Mouse (Mus musculus): ENCODE measurements around the gene Zbtb7b. TPM values are rescaled to one million over a fixed set of nuclear protein-coding genes. Genes with fewer than 3 reads are reported as not detected.
A peak's percentile ranks its signal among the peaks of the same experiment; 100 is the strongest.

The Zbtb7b gene
- polyA plus RNA-seq, 1 experiment from 2014 or later: 1.6 TPM

DNA sequence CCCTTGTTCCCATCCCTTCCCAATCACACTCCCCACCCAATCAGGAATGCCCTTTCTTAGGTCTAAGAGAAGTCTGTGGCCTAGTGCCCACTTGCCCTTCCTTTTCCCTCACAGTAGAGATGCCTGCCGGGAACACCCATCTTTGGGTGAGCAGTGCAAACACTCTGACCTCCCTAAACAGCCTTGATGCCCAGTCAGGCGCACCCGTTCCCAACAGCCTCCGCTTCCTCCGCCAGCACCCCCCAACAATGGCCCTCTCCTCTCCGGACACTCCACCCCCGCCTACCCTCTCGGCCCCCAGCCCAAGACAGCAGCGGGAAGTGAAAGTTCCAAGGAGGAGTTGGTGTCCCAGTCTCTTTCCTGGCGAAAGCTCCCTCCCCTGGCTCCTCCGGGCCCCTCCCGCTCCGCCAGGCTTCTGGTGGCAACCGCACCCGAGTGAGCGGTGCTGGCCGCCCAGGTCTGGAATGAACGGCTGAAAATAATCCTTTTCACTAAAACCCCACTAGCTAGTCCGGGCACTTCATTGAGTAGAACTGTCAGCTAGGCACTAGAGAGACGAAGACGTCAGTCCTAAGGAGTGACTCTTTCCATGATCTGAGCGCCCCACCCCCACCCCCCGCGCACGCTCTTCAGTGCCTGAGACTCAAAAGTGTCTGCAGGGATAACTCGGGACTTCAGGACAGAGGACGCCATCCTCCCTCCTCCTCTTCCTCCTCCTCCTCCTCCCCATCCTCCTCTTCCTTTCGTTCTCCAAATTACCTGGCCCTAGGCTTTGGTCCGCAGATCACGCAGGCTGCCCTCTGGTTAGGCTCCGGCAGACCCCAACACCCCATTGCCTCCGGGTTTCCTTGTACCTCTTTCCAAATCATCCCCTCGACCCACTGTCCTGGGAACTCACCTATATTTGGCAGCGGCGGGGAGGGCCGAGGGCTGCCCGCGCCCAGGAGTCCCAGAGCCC lies 45.4 kb downstream of the Zbtb7b start:
- H3K27ac ChIP-seq (ENCODE audit: low read depth): peak overlapping the region; percentile 60
- H3K9ac ChIP-seq: peak overlapping the region; percentile 54
- no peaks in the 10 kb centered on the region; the same call in 1 of the 2 replicates for H3K27me3 ChIP-seq (ENCODE audit: insufficient read depth, low read length)
- peak overlapping the region; percentile 99 for H3K4me2 ChIP-seq
- peak; percentile 57 for ATAC-seq (ENCODE audit: insufficient read depth)
- H3K4me3 ChIP-seq (ENCODE audit: low read depth, low read length): peak overlapping the region; percentile 65
- no peaks in the 10 kb centered on the region for H3K4me1 ChIP-seq (ENCODE audit: insufficient read depth)
- WGBS: 1% methylated on average over 38 of the region's 38 CpGs
- no peak for TF ChIP-seq CTCF (IDR thresholded peaks at IDR 0.05; ENCODE audit: low read depth)
- H3K9me3 ChIP-seq (ENCODE audit: low read depth, low read length): no peaks in the 10 kb centered on the region
- DNase-seq: peak; percentile 51
- H3K36me3 ChIP-seq (ENCODE audit: insufficient read depth): peaks cover 20% of the 10 kb centered on the region; the same call in 1 of the 2 replicates

- H3K36me3 ChIP-seq (ENCODE audit: insufficient read depth): peaks cover 28% of the 10 kb centered on the region; the same call in 1 of the 2 replicates
- H3K4me2 ChIP-seq: peak overlapping the region; percentile 99
- H3K4me3 ChIP-seq (ENCODE audit: low read depth, low read length): no peak overlapping the region
- no peak overlapping the region for H3K9ac ChIP-seq
- ATAC-seq (ENCODE audit: insufficient read depth) (no peak), DNase-seq (peak; percentile 14)
- no peaks in the 10 kb centered on the region for H3K27me3 ChIP-seq (ENCODE audit: insufficient read depth, low read length)
- H3K27ac ChIP-seq (ENCODE audit: low read depth): no peak overlapping the region
- no peaks in the 10 kb centered on the region for H3K9me3 ChIP-seq (ENCODE audit: low read depth, low read length)
- TF ChIP-seq CTCF (IDR thresholded peaks at IDR 0.05; ENCODE audit: low read depth): no peak
- 48% methylated on average over 1 of the region's 1 CpGs for WGBS
- no peaks in the 10 kb centered on the region for H3K4me1 ChIP-seq (ENCODE audit: insufficient read depth)
Measured at GRCm38 (mm10) chr3:89347916-89348315, 46.7 kb downstream of the Zbtb7b start.

- H3K27ac ChIP-seq (ENCODE audit: low read depth): no peak overlapping the region
- no peaks in the 10 kb centered on the region for H3K4me1 ChIP-seq (ENCODE audit: insufficient read depth)
- H3K9ac ChIP-seq: no peak overlapping the region
- H3K4me2 ChIP-seq: no peak overlapping the region
- no peaks in the 10 kb centered on the region for H3K9me3 ChIP-seq (ENCODE audit: low read depth, low read length)
- H3K36me3 ChIP-seq (ENCODE audit: insufficient read depth): peaks cover 32% of the 10 kb centered on the region; the same call in 1 of the 2 replicates
- DNase-seq: no peak
- no peak overlapping the region for H3K4me3 ChIP-seq (ENCODE audit: low read depth, low read length)
- ATAC-seq (ENCODE audit: insufficient read depth): no peak
- no peaks in the 10 kb centered on the region for H3K27me3 ChIP-seq (ENCODE audit: insufficient read depth, low read length)
- no peak for TF ChIP-seq CTCF (IDR thresholded peaks at IDR 0.05; ENCODE audit: low read depth)
- 77% methylated on average over 10 of the region's 10 CpGs for WGBS
Measured at GRCm38 (mm10) chr3:89346815-89347540, 47.6 kb downstream of the Zbtb7b start.

- Histone ChIP-seq H3K9ac (no peak overlapping the region), H3K4me2 (no peak overlapping the region), H3K4me3 (ENCODE audit: low read depth, low read length) (no peak overlapping the region), H3K27ac (ENCODE audit: low read depth) (no peak overlapping the region), H3K4me1 (ENCODE audit: insufficient read depth) (no peaks in the 10 kb centered on the region), H3K27me3 (ENCODE audit: insufficient read depth, low read length) (no peaks in the 10 kb centered on the region), H3K36me3 (ENCODE audit: insufficient read depth) (peaks cover 39% of the 10 kb centered on the region), H3K9me3 (ENCODE audit: low read depth, low read length) (no peaks in the 10 kb centered on the region)
- DNase-seq (no peak), ATAC-seq (ENCODE audit: insufficient read depth) (no peak)
- no peak for TF ChIP-seq CTCF (IDR thresholded peaks at IDR 0.05; ENCODE audit: low read depth)
- WGBS: 79% methylated on average over 7 of the region's 7 CpGs
Measured at GRCm38 (mm10) chr3:89343279-89343678, 51.3 kb downstream of the Zbtb7b start.

- Histone ChIP-seq H3K9me3 (ENCODE audit: low read depth, low read length) (no peaks in the 10 kb centered on the region), H3K36me3 (ENCODE audit: insufficient read depth) (peaks cover 39% of the 10 kb centered on the region), H3K27ac (ENCODE audit: low read depth) (no peak overlapping the region), H3K4me2 (no peak overlapping the region), H3K27me3 (ENCODE audit: insufficient read depth, low read length) (no peaks in the 10 kb centered on the region), H3K4me3 (ENCODE audit: low read depth, low read length) (no peak overlapping the region), H3K9ac (no peak overlapping the region), H3K4me1 (ENCODE audit: insufficient read depth) (no peaks in the 10 kb centered on the region)
- ATAC-seq (ENCODE audit: insufficient read depth) (no peak), DNase-seq (no peak)
- no peak for TF ChIP-seq CTCF (IDR thresholded peaks at IDR 0.05; ENCODE audit: low read depth)
- WGBS: 74% methylated on average over 4 of the region's 4 CpGs
Measured at GRCm38 (mm10) chr3:89341794-89342193, 52.8 kb downstream of the Zbtb7b start.

DNA sequence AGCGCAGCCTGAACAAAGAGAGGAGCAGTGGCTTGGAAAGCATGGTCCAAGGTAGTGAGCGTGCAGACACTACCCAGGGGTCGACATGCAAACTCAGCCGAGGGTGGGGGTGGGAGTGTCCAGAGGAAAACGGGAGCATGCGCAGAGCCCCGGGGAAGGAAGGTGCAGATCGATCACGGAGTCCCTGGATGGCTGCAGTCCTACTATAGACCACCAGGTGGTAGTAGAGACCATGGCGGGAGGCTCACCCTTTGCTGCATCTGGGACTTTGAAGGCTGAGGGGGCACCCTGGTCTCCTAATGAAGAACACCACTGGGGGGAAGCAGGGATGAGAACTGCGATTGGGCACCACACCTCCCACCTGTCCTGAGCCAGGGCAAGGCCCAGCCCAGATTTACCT lies 54.1 kb downstream of the Zbtb7b start:
- H3K9ac ChIP-seq: no peak overlapping the region
- H3K4me1 ChIP-seq (ENCODE audit: insufficient read depth): 0 out of 2 replicates have a peak, but pooled peaks cover 7% of the 10 kb centered on the region
- H3K4me3 ChIP-seq (ENCODE audit: low read depth, low read length): peak overlapping the region; percentile 22; the same call in 1 of the 2 replicates
- peak; percentile 98 for TF ChIP-seq CTCF (IDR thresholded peaks at IDR 0.05; ENCODE audit: low read depth)
- ATAC-seq (ENCODE audit: insufficient read depth): no peak
- no peaks in the 10 kb centered on the region for H3K27me3 ChIP-seq (ENCODE audit: insufficient read depth, low read length)
- H3K9me3 ChIP-seq (ENCODE audit: low read depth, low read length): no peaks in the 10 kb centered on the region
- peak; percentile 88 for DNase-seq
- H3K4me2 ChIP-seq: peak overlapping the region; percentile 62
- 3% methylated on average over 11 of the region's 11 CpGs for WGBS
- peaks cover 31% of the 10 kb centered on the region for H3K36me3 ChIP-seq (ENCODE audit: insufficient read depth)
- no peak overlapping the region for H3K27ac ChIP-seq (ENCODE audit: low read depth)

GRCm38 (mm10) chr3:89339416-89339815 lies 55.2 kb downstream of the Zbtb7b start:
- Histone ChIP-seq H3K27me3 (ENCODE audit: insufficient read depth, low read length) (no peaks in the 10 kb centered on the region), H3K36me3 (ENCODE audit: insufficient read depth) (peaks cover 30% of the 10 kb centered on the region), H3K9ac (no peak overlapping the region), H3K9me3 (ENCODE audit: low read depth, low read length) (no peaks in the 10 kb centered on the region), H3K4me3 (ENCODE audit: low read depth, low read length) (no peak overlapping the region), H3K4me1 (ENCODE audit: insufficient read depth) (0 out of 2 replicates have a peak, but pooled peaks cover 7% of the 10 kb centered on the region), H3K4me2 (peak overlapping the region; percentile 65), H3K27ac (ENCODE audit: low read depth) (peak overlapping the region; percentile 91; the same call in 1 of the 2 replicates)
- WGBS: 19% methylated on average over 8 of the region's 8 CpGs
- TF ChIP-seq CTCF (IDR thresholded peaks at IDR 0.05; ENCODE audit: low read depth): peak; percentile 95
- DNase-seq: peak; percentile 88
- no peak for ATAC-seq (ENCODE audit: insufficient read depth)
